Mouse (Mus musculus) layer of hippocampus, adult 9-11 months (tissue): ENCODE results near the gene Peli2.

ENCODE experiments used
- DNase-seq: peaks from one replicate; pipeline ENCODE4 v3.0.0; 2022

Peli2 gene

GRCm38 (mm10) chr14:48196804-48197203, 76.2 kb downstream of the Peli2 start:
- no peak for DNase-seq

- DNase-seq, result no peak
Measured at GRCm38 (mm10) chr14:48197287-48197686, 76.7 kb downstream of the Peli2 start.

GRCm38 (mm10) chr14:48198190-48198954, 77.7 kb downstream of the Peli2 start:
- DNase-seq, result no peak

GRCm38 (mm10) chr14:48198957-48199356, 78.3 kb downstream of the Peli2 start:
- no peak for DNase-seq

GRCm38 (mm10) chr14:48199506-48199905, 78.9 kb downstream of the Peli2 start:
- DNase-seq, result no peak

- DNase-seq, result no peak
Measured at GRCm38 (mm10) chr14:48200291-48200690, 79.7 kb downstream of the Peli2 start.

- no peak for DNase-seq
Measured at GRCm38 (mm10) chr14:48200788-48201187, 80.2 kb downstream of the Peli2 start.

GRCm38 (mm10) chr14:48201403-48201802, 80.8 kb downstream of the Peli2 start:
- no peak for DNase-seq

GRCm38 (mm10) chr14:48202096-48203036, 81.7 kb downstream of the Peli2 start:
- DNase-seq, result no peak

- DNase-seq, result no peak
Measured at GRCm38 (mm10) chr14:48205044-48205443, 84.4 kb downstream of the Peli2 start.

GRCm38 (mm10) chr14:48205635-48206034, 85.0 kb downstream of the Peli2 start:
- no peak for DNase-seq

GRCm38 (mm10) chr14:48207119-48207518, 86.5 kb downstream of the Peli2 start:
- peak; percentile 61 for DNase-seq

- no peak for DNase-seq
Measured at GRCm38 (mm10) chr14:48207746-48208640, 87.4 kb downstream of the Peli2 start.

- no peak for DNase-seq
Measured at GRCm38 (mm10) chr14:48209436-48209835, 88.8 kb downstream of the Peli2 start.

- no peak for DNase-seq
Measured at GRCm38 (mm10) chr14:48210089-48210488, 89.5 kb downstream of the Peli2 start.

- DNase-seq, result no peak
Measured at GRCm38 (mm10) chr14:48211526-48211925, 90.9 kb downstream of the Peli2 start.

- no peak for DNase-seq
Measured at GRCm38 (mm10) chr14:48212839-48213238, 92.2 kb downstream of the Peli2 start.

GRCm38 (mm10) chr14:48213593-48213992, 93.0 kb downstream of the Peli2 start:
- no peak for DNase-seq

GRCm38 (mm10) chr14:48222051-48222450, 101.4 kb downstream of the Peli2 start:
- no peak for DNase-seq

- DNase-seq, result no peak
Measured at GRCm38 (mm10) chr14:48222684-48223083, 102.1 kb downstream of the Peli2 start.

- DNase-seq, result peak; percentile 56
Measured at GRCm38 (mm10) chr14:48224203-48224602, 103.6 kb downstream of the Peli2 start.

GRCm38 (mm10) chr14:48224861-48225300, 104.3 kb downstream of the Peli2 start:
- no peak for DNase-seq
